Mouse (Mus musculus) lung, postnatal 0 days (tissue): ENCODE data around the gene Ptbp1. TPM values are rescaled to one million over a fixed set of nuclear protein-coding genes. Genes with fewer than 3 reads are reported as not detected.

Experiments used
- ATAC-seq: fragments of 200-750 bp; cut with Nextera tagmentation; 2 replicates; pipeline ENCODE4 v1.8.0; 2017; ENCODE audit warnings: moderate library complexity
- DNase-seq: peaks from one replicate; pipeline ENCODE4 v3.0.0-alpha.2; 2016; ENCODE audit warnings: low spot score
- H3K27ac ChIP-seq: fragments of 300-500 bp; sonication (generic); 2 replicates; pipeline ENCODE4 v1.5.1; 2014; ENCODE audit warnings: antibody characterized with exemption, mild to moderate bottlenecking, low read length, mixed read lengths
- H3K27me3 ChIP-seq: fragments of 300-500 bp; sonication (generic); replicated peaks from 2 replicates; pipeline ENCODE4 v1.6.1; 2014; ENCODE audit warnings: low read length, mixed read lengths; ENCODE audit not compliant: insufficient read depth
- H3K36me3 ChIP-seq: fragments of 300-500 bp; sonication (generic); 2 replicates; pipeline ENCODE4 v1.6.1; 2014; ENCODE audit warnings: low read length, mixed read lengths; ENCODE audit not compliant: insufficient read depth
- H3K4me1 ChIP-seq: fragments of 300-500 bp; sonication (generic); 2 replicates; pipeline ENCODE4 v1.6.1; 2014; ENCODE audit warnings: antibody characterized with exemption, low read depth, low read length, mixed read lengths; ENCODE audit not compliant: insufficient read depth
- H3K4me2 ChIP-seq: fragments of 300-500 bp; sonication (generic); replicated peaks from 2 replicates; pipeline ENCODE4 v1.6.1; 2014; ENCODE audit warnings: low read depth, mild to moderate bottlenecking, low read length, moderate library complexity, mixed read lengths
- H3K4me3 ChIP-seq: fragments of 300-500 bp; sonication (generic); 2 replicates; pipeline ENCODE4 v1.5.1; 2014; ENCODE audit warnings: low read depth, low read length
- H3K9ac ChIP-seq: fragments of 300-500 bp; sonication (generic); replicated peaks from 2 replicates; pipeline ENCODE4 v1.6.1; 2014; ENCODE audit warnings: low read depth, mild to moderate bottlenecking
- H3K9me3 ChIP-seq: fragments of 300-500 bp; sonication (generic); 2 replicates; pipeline ENCODE4 v1.6.1; 2016; ENCODE audit warnings: low read length, mixed read lengths
- CTCF ChIP-seq: IDR thresholded peaks from 2 replicates; pipeline ENCODE4 v1.5.1; 2016; ENCODE audit warnings: antibody characterized with exemption, mild to moderate bottlenecking
- EP300 ChIP-seq: IDR thresholded peaks from 2 replicates; pipeline ENCODE4 v1.6.1; 2016; ENCODE audit warnings: antibody characterized with exemption, mild to moderate bottlenecking, control low read depth
- WGBS: fragments of 180-500 bp; shearing (Covaris S2); extraction: QIAGEN DNeasy Blood & Tissue Kit; methylation state at CpG from one replicate; pipeline ENCODE4 v1.1.7; 2014; 5-methylcytosine and 5-hydroxymethylcytosine counted together
- polyA plus RNA-seq: library from polyadenylated mRNA; unstranded; fragments of >200 nt; fragmentation: Nextera tagmentation; extraction: Ambion mirVana; gene quantifications from 2 replicates; pipeline ENCODE4 v1.2.1, GENCODE M21; 2015

Gene Ptbp1
- polyA plus RNA-seq, 1 experiment from 2014 or later, result 109 TPM

GRCm38 (mm10) chr10:79851653-79852052 lies 2.6 kb upstream of the Ptbp1 start:
- Histone ChIP-seq H3K9me3 (no peaks in the 10 kb centered on the region), H3K27me3 (no peaks in the 10 kb centered on the region), H3K4me3 (no peak overlapping the region), H3K4me1 (peaks cover 30% of the 10 kb centered on the region), H3K9ac (no peak overlapping the region; the same call in 1 of the 2 replicates), H3K27ac (peak overlapping the region; percentile 97), H3K36me3 (no peaks in the 10 kb centered on the region), H3K4me2 (no peak overlapping the region)
- 47% methylated on average over 3 of the region's 3 CpGs for WGBS
- no peak for ATAC-seq
- TF ChIP-seq CTCF, result no peak
- TF ChIP-seq EP300, result no peak
- DNase-seq, result no peak

GRCm38 (mm10) chr10:79852107-79852789 lies 2.0 kb upstream of the Ptbp1 start:
- Histone ChIP-seq H3K9ac (no peak overlapping the region; the same call in 1 of the 2 replicates), H3K9me3 (no peaks in the 10 kb centered on the region), H3K27me3 (no peaks in the 10 kb centered on the region), H3K4me2 (no peak overlapping the region), H3K4me1 (peaks cover 36% of the 10 kb centered on the region), H3K27ac (peak overlapping the region; percentile 97), H3K36me3 (no peaks in the 10 kb centered on the region), H3K4me3 (no peak overlapping the region)
- ATAC-seq (peak; percentile 2; the same call in 1 of the 2 replicates), DNase-seq (peak; percentile 87)
- 19% methylated on average over 9 of the region's 9 CpGs for WGBS
- TF ChIP-seq EP300 (no peak; the same call in 1 of the 2 replicates), CTCF (no peak)

GRCm38 (mm10) chr10:79852827-79853226 lies 1.4 kb upstream of the Ptbp1 start:
- peak overlapping the region; percentile 46 for H3K9ac ChIP-seq
- H3K27me3 ChIP-seq, result no peaks in the 10 kb centered on the region
- peak overlapping the region; percentile 97 for H3K27ac ChIP-seq
- H3K4me2 ChIP-seq, result peak overlapping the region; percentile 63
- ATAC-seq (no peak), DNase-seq (no peak)
- TF ChIP-seq CTCF, result no peak
- H3K36me3 ChIP-seq, result no peaks in the 10 kb centered on the region
- H3K4me1 ChIP-seq, result peaks cover 42% of the 10 kb centered on the region
- no peaks in the 10 kb centered on the region for H3K9me3 ChIP-seq
- H3K4me3 ChIP-seq, result no peak overlapping the region
- 18% methylated on average over 8 of the region's 8 CpGs for WGBS

GRCm38 (mm10) chr10:79853392-79853791 lies 835 bp upstream of the Ptbp1 start:
- 1% methylated on average over 15 of the region's 15 CpGs for WGBS
- Histone ChIP-seq H3K27me3 (no peaks in the 10 kb centered on the region), H3K4me3 (peak overlapping the region; percentile 37), H3K4me1 (peaks cover 47% of the 10 kb centered on the region), H3K4me2 (peak overlapping the region; percentile 63), H3K36me3 (no peaks in the 10 kb centered on the region), H3K9me3 (no peaks in the 10 kb centered on the region), H3K9ac (peak overlapping the region; percentile 46), H3K27ac (peak overlapping the region; percentile 97)
- no peak for TF ChIP-seq CTCF
- peak; percentile 97 for DNase-seq
- ATAC-seq, result peak; percentile 49

GRCm38 (mm10) chr10:79854801-79855541 lies 744 bp downstream of the Ptbp1 start:
- 4% methylated on average over 64 of the region's 83 CpGs for WGBS
- Histone ChIP-seq H3K36me3 (peaks cover 8% of the 10 kb centered on the region; the same call in 1 of the 2 replicates), H3K4me3 (peak overlapping the region; percentile 71), H3K9ac (peak overlapping the region; percentile 78), H3K27me3 (no peaks in the 10 kb centered on the region), H3K4me2 (peak overlapping the region; percentile 89), H3K27ac (peak overlapping the region; percentile 99), H3K4me1 (peaks cover 48% of the 10 kb centered on the region), H3K9me3 (no peaks in the 10 kb centered on the region)
- ATAC-seq, result peak; percentile 22
- no peak for TF ChIP-seq CTCF
- TF ChIP-seq EP300, result no peak
- DNase-seq, result peak; percentile 81

- DNase-seq, result peak; percentile 63
- ATAC-seq, result no peak
- no peaks in the 10 kb centered on the region for H3K9me3 ChIP-seq
- H3K27me3 ChIP-seq, result no peaks in the 10 kb centered on the region
- peak overlapping the region; percentile 99 for H3K27ac ChIP-seq
- peaks cover 15% of the 10 kb centered on the region; the same call in 1 of the 2 replicates for H3K36me3 ChIP-seq
- peak overlapping the region; percentile 71 for H3K4me3 ChIP-seq
- peaks cover 48% of the 10 kb centered on the region for H3K4me1 ChIP-seq
- H3K9ac ChIP-seq, result peak overlapping the region; percentile 78
- TF ChIP-seq EP300 (no peak), CTCF (no peak)
- under 1% methylated on average over 10 of the region's 10 CpGs for WGBS
- H3K4me2 ChIP-seq, result peak overlapping the region; percentile 89
Measured at GRCm38 (mm10) chr10:79855558-79856184, 1.4 kb downstream of the Ptbp1 start.
